Mouse (Mus musculus) neural tube, embryonic 12.5 days (tissue): ENCODE results near the gene Tex26. TPM values are rescaled to one million over a fixed set of nuclear protein-coding genes. Genes with fewer than 3 reads are reported as not detected.

Experiments
- ATAC-seq: fragments of 200-750 bp; cut with Nextera tagmentation; 2 replicates; pipeline ENCODE4 v1.8.0; 2017; ENCODE audit warnings: low read depth, mild to moderate bottlenecking, moderate TSS enrichment, moderate library complexity; ENCODE audit not compliant: low FRiP score
- H3K27ac ChIP-seq: fragments of 300-500 bp; sonication (generic); 2 replicates; pipeline ENCODE4 v1.5.1; 2016
- H3K27me3 ChIP-seq: fragments of 300-500 bp; sonication (generic); replicated peaks from 2 replicates; pipeline ENCODE4 v1.6.1; 2016; ENCODE audit warnings: mild to moderate bottlenecking
- H3K36me3 ChIP-seq: fragments of 300-500 bp; sonication (generic); 2 replicates; pipeline ENCODE4 v1.6.1; 2016; ENCODE audit warnings: mild to moderate bottlenecking
- H3K4me1 ChIP-seq: fragments of 300-500 bp; sonication (generic); 2 replicates; pipeline ENCODE4 v1.6.1; 2016
- H3K4me2 ChIP-seq: fragments of 300-500 bp; sonication (generic); replicated peaks from 2 replicates; pipeline ENCODE4 v1.6.1; 2016; ENCODE audit warnings: mild to moderate bottlenecking
- H3K4me3 ChIP-seq: fragments of 300-500 bp; sonication (generic); 2 replicates; pipeline ENCODE4 v1.5.1; 2016
- H3K9ac ChIP-seq: fragments of 300-500 bp; sonication (generic); 2 replicates; pipeline ENCODE4 v1.6.1; 2016; ENCODE audit warnings: mild to moderate bottlenecking
- H3K9me3 ChIP-seq: fragments of 300-500 bp; sonication (generic); 2 replicates; pipeline ENCODE4 v1.6.1; 2016; ENCODE audit warnings: mild to moderate bottlenecking
- WGBS: fragments of 180-500 bp; shearing (Covaris S2); methylation state at CpG from one replicate; pipeline ENCODE4 v1.1.7; 2016; 5-methylcytosine and 5-hydroxymethylcytosine counted together
- polyA plus RNA-seq: library from polyadenylated mRNA; unstranded; fragments of >200 nt; fragmentation: Nextera tagmentation; extraction: Ambion mirVana; gene quantifications from 2 replicates; pipeline ENCODE4 v1.2.1, GENCODE M21; 2016

Tex26 gene
- polyA plus RNA-seq, 1 experiment from 2014 or later: 0.68 TPM

GRCm38 (mm10) chr5:149474142-149474541 lies 34.7 kb downstream of the Tex26 start:
- no peak overlapping the region for H3K4me2 ChIP-seq
- peaks cover 6% of the 10 kb centered on the region; the same call in 1 of the 2 replicates for H3K9me3 ChIP-seq
- H3K36me3 ChIP-seq: no peaks in the 10 kb centered on the region
- 93% methylated on average over 9 of the region's 9 CpGs for WGBS
- no peaks in the 10 kb centered on the region for H3K27me3 ChIP-seq
- ATAC-seq: no peak
- no peaks in the 10 kb centered on the region for H3K4me1 ChIP-seq
- H3K9ac ChIP-seq: no peak overlapping the region
- H3K27ac ChIP-seq: no peak overlapping the region
- H3K4me3 ChIP-seq: no peak overlapping the region

GRCm38 (mm10) chr5:149474701-149475468 lies 35.4 kb downstream of the Tex26 start:
- no peak for ATAC-seq
- 91% methylated on average over 16 of the region's 16 CpGs for WGBS

GRCm38 (mm10) chr5:149481920-149482319 lies 42.5 kb downstream of the Tex26 start:
- H3K9ac ChIP-seq: no peak overlapping the region
- H3K27me3 ChIP-seq: no peaks in the 10 kb centered on the region
- H3K4me1 ChIP-seq: no peaks in the 10 kb centered on the region
- H3K4me3 ChIP-seq: no peak overlapping the region
- H3K27ac ChIP-seq: no peak overlapping the region
- no peak for ATAC-seq
- no peaks in the 10 kb centered on the region for H3K36me3 ChIP-seq
- H3K9me3 ChIP-seq: no peaks in the 10 kb centered on the region
- 87% methylated on average over 7 of the region's 7 CpGs for WGBS
- H3K4me2 ChIP-seq: no peak overlapping the region

More at GRCm38 (mm10) chr5:149474701-149475468, 35.4 kb downstream of the Tex26 start:
- no peaks in the 10 kb centered on the region for H3K4me1 ChIP-seq
- no peak overlapping the region for H3K27ac ChIP-seq
- H3K4me3 ChIP-seq: no peak overlapping the region
- no peak overlapping the region for H3K4me2 ChIP-seq
- H3K9me3 ChIP-seq: peaks cover 6% of the 10 kb centered on the region; the same call in 1 of the 2 replicates
- H3K36me3 ChIP-seq: no peaks in the 10 kb centered on the region
- no peak overlapping the region for H3K9ac ChIP-seq
- no peaks in the 10 kb centered on the region for H3K27me3 ChIP-seq

GRCm38 (mm10) chr5:149483321-149484052 lies 44.0 kb downstream of the Tex26 start:
- H3K4me3 ChIP-seq: no peak overlapping the region
- no peak overlapping the region for H3K27ac ChIP-seq
- H3K36me3 ChIP-seq: no peaks in the 10 kb centered on the region
- peaks cover 8% of the 10 kb centered on the region for H3K4me1 ChIP-seq
- no peaks in the 10 kb centered on the region for H3K9me3 ChIP-seq
- 66% methylated on average over 12 of the region's 12 CpGs for WGBS
- no peak for ATAC-seq
- no peak overlapping the region for H3K4me2 ChIP-seq
- H3K9ac ChIP-seq: no peak overlapping the region
- H3K27me3 ChIP-seq: no peaks in the 10 kb centered on the region

- no peak overlapping the region for H3K27ac ChIP-seq
- no peak for ATAC-seq
These were observed 44.8 kb downstream of the Tex26 start for GRCm38 (mm10) chr5:149484270-149484669.

GRCm38 (mm10) chr5:149485447-149485846 lies 46.0 kb downstream of the Tex26 start:
- Histone ChIP-seq H3K4me1 (peaks cover 24% of the 10 kb centered on the region), H3K9ac (no peak overlapping the region), H3K27me3 (no peaks in the 10 kb centered on the region), H3K27ac (no peak overlapping the region), H3K36me3 (no peaks in the 10 kb centered on the region), H3K4me3 (no peak overlapping the region), H3K9me3 (no peaks in the 10 kb centered on the region), H3K4me2 (no peak overlapping the region)
- no peak for ATAC-seq
- WGBS: 92% methylated on average over 6 of the region's 6 CpGs

More at GRCm38 (mm10) chr5:149484270-149484669, 44.8 kb downstream of the Tex26 start:
- no peaks in the 10 kb centered on the region for H3K9me3 ChIP-seq
- 84% methylated on average over 12 of the region's 12 CpGs for WGBS
- no peaks in the 10 kb centered on the region for H3K36me3 ChIP-seq
- no peaks in the 10 kb centered on the region for H3K27me3 ChIP-seq
- H3K9ac ChIP-seq: no peak overlapping the region
- peaks cover 14% of the 10 kb centered on the region for H3K4me1 ChIP-seq
- no peak overlapping the region for H3K4me3 ChIP-seq
- no peak overlapping the region for H3K4me2 ChIP-seq

- H3K36me3 ChIP-seq: no peaks in the 10 kb centered on the region
- H3K4me1 ChIP-seq: peaks cover 27% of the 10 kb centered on the region
- H3K27me3 ChIP-seq: no peaks in the 10 kb centered on the region
- peak overlapping the region; percentile 47 for H3K4me2 ChIP-seq
- 0 out of 2 replicates have a peak overlapping the region, but pooled peaks have one; percentile 19 for H3K9ac ChIP-seq
- ATAC-seq: peak; percentile 82
- H3K4me3 ChIP-seq: no peak overlapping the region
- no peaks in the 10 kb centered on the region for H3K9me3 ChIP-seq
- WGBS: 25% methylated on average over 11 of the region's 11 CpGs
- peak overlapping the region; percentile 71; the same call in 1 of the 2 replicates for H3K27ac ChIP-seq
These were observed 49.0 kb downstream of the Tex26 start for GRCm38 (mm10) chr5:149488360-149489021.

- no peaks in the 10 kb centered on the region for H3K9me3 ChIP-seq
- peak overlapping the region; percentile 23 for H3K27ac ChIP-seq
- H3K9ac ChIP-seq: 0 out of 2 replicates have a peak overlapping the region, but pooled peaks have one; percentile 19
- no peak overlapping the region for H3K4me3 ChIP-seq
- peaks cover 27% of the 10 kb centered on the region for H3K4me1 ChIP-seq
- peak; percentile 86 for ATAC-seq
- H3K4me2 ChIP-seq: peak overlapping the region; percentile 47
- H3K27me3 ChIP-seq: no peaks in the 10 kb centered on the region
- H3K36me3 ChIP-seq: no peaks in the 10 kb centered on the region
- WGBS: 40% methylated on average over 11 of the region's 11 CpGs
These were observed 49.7 kb downstream of the Tex26 start for GRCm38 (mm10) chr5:149489136-149489535.

- Histone ChIP-seq H3K4me1 (peaks cover 27% of the 10 kb centered on the region), H3K9ac (no peak overlapping the region), H3K27ac (no peak overlapping the region), H3K36me3 (no peaks in the 10 kb centered on the region), H3K9me3 (no peaks in the 10 kb centered on the region), H3K4me3 (no peak overlapping the region), H3K4me2 (no peak overlapping the region), H3K27me3 (no peaks in the 10 kb centered on the region)
- ATAC-seq: no peak
- 70% methylated on average over 15 of the region's 15 CpGs for WGBS
These were observed 50.8 kb downstream of the Tex26 start for GRCm38 (mm10) chr5:149490275-149490674.

GRCm38 (mm10) chr5:149495655-149496054 lies 56.2 kb downstream of the Tex26 start:
- ATAC-seq: peak; percentile 52
- WGBS: 11% methylated on average over 6 of the region's 6 CpGs
- no peak overlapping the region for H3K9ac ChIP-seq

GRCm38 (mm10) chr5:149496401-149497066 lies 57.1 kb downstream of the Tex26 start:
- 22% methylated on average over 12 of the region's 12 CpGs for WGBS
- peaks cover 38% of the 10 kb centered on the region for H3K4me1 ChIP-seq
- no peaks in the 10 kb centered on the region for H3K27me3 ChIP-seq
- peak overlapping the region; percentile 89 for H3K27ac ChIP-seq
- H3K9me3 ChIP-seq: no peaks in the 10 kb centered on the region
- peak; percentile 83 for ATAC-seq
- no peak overlapping the region for H3K4me3 ChIP-seq
- H3K4me2 ChIP-seq: peak overlapping the region; percentile 12; the same call in 1 of the 2 replicates
- no peak overlapping the region for H3K9ac ChIP-seq
- H3K36me3 ChIP-seq: no peaks in the 10 kb centered on the region

More at GRCm38 (mm10) chr5:149495655-149496054, 56.2 kb downstream of the Tex26 start:
- peaks cover 39% of the 10 kb centered on the region for H3K4me1 ChIP-seq
- no peak overlapping the region for H3K4me3 ChIP-seq
- H3K27me3 ChIP-seq: no peaks in the 10 kb centered on the region
- H3K36me3 ChIP-seq: no peaks in the 10 kb centered on the region
- peak overlapping the region; percentile 89 for H3K27ac ChIP-seq
- H3K4me2 ChIP-seq: 0 out of 2 replicates have a peak overlapping the region, but pooled peaks have one; percentile 12
- no peaks in the 10 kb centered on the region for H3K9me3 ChIP-seq
